Mouse (Mus musculus) thymus, postnatal 14 days (tissue): ENCODE results near the gene Phykpl.

Experiments
- DNase-seq: peaks from one replicate; pipeline ENCODE4 v3.0.0; 2021

Gene Phykpl

DNA sequence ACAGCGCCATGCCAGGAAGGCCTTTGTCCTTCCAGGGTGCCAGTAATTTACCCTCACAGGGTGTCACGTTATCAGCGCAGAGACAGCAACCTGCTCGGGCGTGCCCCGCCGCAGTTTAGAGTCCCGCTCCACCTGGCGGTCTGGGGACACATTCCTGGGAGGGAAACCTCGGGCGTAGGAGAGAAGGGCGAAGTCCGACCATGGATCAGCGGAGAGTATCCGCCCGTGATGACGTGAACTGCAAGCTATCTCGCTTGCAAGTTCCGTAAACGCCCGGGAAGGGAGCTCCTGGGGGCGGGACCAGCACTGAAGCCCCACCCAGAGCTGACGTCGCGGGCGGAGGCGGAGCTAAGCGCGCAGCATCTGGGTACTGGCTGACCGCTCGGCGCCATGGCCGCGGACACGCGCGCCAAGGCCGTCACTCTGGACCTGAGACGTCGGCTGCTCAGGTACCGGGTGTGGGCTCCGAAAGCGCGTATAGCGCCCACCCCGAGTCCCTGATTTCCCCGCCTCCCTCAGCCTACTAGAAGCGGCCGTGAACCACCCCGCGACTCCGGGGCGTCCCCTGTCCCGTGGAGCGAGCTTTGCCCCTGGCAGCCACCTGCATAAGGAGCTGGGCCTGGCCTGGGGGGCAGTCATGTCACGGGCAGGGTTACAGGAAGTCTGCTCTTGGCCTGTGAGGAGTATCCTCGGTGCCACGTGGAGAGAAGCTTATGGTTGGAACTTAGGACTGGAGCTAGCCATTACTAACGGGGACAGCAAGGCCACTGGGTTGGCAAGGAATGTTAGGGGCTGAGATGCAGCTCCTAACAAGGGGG is at the start of gene Phykpl:
TSS of gene Phykpl (plus strand) at position 327 of the 818 bp plus-strand sequence.
- DNase-seq, result peak; percentile 96

DNA sequence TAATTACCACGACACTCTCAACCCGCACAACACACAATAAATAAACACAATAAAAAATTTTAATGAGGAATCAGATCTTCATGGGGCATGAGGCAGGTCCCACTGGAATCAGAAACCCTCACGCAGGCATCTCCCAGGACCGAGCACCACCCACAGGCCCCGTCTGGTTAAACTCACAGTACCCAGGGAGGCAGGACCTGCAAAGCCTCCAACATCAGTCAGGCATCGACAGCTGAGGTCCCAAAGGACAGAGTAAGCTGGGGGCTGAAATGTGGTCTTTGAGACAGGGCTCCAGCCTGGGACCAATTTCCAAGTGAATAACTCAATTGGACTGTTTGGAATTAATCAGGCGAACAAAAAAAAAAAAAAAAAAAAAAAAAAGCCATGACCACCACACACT is 46.2 kb upstream of the Phykpl start:
- DNase-seq, result no peak

DNA sequence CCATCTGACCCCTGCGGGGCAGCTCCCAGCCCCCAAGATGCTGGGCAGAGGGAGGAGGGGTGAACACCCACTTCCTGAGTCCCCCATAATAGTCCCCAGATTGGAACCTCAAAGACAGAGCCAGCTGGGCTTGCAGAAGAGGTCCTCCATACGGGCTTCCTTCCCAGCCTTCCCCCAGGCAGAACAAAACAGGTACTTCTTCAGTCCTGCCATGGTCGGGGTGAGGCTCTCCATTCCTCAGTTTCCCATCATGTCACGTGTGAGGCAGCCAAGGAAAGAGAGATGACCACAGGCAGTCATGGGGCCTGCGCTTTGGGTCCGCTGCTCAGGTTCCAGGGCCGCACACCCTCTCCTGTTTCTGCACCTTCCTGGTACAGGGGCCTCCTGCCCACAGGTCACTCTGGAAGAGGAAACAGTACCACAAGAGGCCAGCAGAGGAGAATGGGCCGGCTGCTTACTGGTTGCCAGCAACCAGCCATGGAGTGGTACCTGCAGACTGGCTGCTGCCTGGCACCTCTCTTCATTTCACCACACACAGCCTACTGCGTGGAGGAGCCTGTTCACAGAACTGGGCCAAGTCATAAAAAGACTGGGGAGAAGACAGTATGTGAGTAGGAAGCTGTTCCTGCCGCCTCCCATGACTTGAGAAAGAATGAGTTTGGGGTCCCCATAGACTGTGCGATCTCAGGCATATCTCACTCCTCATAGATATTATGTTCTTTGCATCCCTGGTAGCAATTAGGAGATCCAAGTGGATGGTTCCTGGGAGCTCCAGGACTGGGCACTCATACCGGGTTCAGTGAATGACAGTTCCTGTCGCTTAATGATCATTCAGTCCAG is 45.4 kb upstream of the Phykpl start:
- peak; percentile 9 for DNase-seq

DNA sequence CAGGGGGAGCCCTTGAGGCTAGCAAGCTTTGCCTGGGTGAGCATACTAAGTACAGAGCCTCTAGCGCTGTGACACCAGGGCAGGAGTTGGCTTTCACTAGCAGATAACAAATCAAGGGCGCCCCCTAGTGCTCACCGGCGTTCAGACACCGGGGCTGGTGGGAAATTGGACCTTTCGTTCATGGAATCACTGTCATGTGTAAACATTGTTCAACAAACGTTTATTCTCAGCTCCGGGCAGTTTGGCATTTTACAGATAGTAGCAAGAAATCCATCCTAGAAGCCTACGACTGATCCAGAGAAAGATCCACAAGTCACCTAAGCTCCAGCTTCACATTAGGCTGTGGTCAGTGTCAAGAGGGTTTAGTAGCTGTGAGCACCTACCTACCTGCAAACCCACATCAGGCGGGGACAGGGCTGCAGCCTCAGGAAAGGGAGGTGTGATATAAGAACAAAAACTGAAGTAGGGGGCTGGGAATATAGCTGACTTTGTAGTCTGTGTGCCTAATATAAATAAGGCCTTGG is 44.7 kb upstream of the Phykpl start:
- DNase-seq, result peak; percentile 97

DNA sequence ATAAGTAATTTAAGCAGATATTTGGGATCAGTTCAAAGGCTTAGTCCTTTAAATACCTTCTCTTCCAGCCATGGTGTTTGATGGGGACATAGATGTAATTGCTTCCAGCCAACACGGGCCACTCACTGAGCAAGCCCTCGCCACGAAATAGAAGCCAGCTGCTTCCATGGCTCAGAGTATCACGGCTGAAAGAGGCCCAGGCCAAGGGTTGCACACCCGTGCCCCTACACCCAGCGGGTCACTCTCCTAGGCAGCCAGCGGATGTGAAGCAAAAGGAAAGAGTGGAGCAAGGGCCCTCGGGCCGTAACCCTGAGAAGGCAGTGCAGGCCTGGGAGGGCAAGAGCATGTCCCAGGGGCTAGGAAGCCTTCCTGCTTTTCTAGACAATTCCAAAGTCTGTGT is 42.1 kb upstream of the Phykpl start:
- no peak for DNase-seq

DNA sequence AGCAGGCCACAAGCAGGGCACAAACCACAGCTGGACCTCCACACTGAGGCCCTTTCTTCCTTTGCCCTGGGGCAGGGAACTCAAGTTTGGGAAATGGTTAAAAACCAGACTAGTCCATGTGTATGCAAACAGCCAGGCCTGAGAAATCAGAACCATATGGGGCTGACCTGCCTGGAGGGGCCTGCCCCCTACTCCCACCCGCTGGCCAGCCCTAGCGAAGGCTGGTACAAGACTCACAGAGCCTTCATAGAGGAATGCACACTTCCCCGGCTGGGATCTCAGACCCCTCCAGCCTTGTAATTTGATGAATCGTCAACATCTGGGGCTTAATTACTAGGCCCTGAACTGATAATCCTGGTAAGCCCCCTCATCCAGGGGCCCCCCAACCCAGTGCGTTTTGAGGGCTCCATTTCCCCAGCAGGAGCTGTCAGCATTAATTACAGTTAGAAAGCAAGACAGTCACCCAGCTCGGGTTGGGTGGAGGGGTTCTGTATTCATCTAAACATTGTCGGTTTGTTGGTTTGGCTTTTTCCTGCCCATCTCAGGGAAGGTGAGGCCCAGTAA is 41.0 kb upstream of the Phykpl start:
- no peak for DNase-seq

DNA sequence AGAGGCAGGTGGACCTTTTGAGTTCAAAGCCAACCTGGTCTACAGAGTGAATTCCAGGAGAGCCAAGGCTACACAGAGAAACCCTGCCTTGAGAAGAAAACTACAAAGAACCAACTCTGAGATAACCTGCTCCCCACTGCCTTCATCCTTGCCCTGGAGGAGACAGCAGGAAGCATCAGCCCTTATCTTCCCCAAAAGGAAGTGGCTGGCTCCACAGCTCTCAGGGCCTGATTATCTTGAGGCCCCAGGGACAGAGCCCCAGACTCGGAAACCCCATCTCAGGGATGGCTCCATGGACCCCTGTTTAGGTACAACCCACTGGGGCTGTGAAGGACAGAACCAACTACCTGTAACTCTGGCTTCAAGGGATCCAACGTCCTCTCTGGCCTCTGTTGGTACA is 40.1 kb upstream of the Phykpl start:
- no peak for DNase-seq

DNA sequence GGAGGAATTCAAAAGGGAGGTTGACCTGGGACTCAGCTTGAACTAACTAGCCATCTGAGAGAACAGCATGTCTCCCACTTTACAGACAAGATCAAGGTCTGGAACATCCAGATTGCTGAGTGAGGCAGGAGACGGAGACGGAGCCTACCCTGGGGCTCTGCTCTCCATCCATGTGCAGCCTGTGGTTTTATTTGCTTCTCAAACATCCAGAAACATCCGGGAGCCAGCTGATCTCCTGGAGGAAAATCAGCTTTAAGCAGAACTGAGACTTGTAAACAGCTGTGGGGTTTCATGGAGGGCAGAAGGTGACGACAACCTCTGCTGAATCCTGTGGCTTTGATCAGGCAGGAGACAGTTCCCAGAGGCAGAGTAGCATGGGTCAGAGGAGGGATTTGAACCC is 38.7 kb upstream of the Phykpl start:
- DNase-seq, result no peak

DNA sequence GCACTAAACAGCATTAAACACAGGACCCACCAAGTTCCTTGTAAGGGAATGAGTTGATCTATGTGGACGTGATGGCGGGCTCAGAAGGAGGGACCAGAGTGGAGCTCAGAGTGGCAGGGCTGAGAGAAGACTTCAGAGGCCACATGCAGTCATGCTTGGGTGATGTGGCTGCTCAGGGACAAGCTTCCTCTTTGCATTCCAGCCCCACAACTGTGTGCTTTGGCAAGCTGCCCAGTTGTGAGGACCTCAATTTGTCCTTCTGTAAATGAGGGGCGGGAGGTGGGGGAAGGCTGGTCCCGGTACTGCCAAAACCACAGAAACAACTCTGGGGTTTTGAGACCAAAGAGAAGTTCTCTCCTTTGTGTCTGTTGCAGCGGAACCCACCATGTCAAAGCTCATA is 33.3 kb upstream of the Phykpl start:
- DNase-seq, result no peak

DNA sequence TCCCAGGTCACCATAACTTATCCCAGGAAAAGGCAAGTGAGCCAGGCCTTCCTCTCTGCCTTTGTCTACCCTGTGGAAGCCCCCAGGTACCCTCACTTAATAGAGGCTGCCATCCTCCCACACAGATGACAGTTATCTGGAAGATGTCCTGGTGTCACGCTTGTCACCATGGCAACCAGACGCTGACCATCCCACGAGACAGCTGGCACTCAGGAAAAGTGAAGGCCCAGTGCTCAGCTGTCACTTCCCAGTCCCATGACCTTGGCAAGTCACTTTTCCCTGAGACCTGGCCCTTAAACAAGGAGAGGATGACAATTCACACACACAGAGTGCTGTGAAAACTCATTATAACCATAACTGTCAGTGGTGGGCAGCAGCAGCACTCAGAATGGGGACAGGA is 32.5 kb upstream of the Phykpl start:
- no peak for DNase-seq

DNA sequence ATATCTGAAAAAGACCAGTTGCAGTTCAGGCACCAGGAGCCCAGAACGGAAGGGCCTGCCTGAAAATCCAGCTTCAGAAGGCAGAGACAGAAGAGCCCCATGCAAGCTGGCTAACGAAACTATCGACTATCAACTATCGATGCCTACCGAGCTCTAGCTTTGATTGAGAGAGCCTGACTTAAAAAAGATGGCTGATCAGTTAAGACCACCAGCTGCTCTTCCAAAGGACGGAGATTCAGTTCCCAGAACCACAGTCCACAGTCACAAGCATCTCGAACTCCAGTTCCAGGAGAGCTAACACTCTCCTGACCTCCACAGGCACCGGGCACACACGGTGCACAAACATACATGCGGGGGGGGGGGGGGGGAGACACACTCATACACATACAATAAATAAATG is 30.0 kb upstream of the Phykpl start:
- no peak for DNase-seq

DNA sequence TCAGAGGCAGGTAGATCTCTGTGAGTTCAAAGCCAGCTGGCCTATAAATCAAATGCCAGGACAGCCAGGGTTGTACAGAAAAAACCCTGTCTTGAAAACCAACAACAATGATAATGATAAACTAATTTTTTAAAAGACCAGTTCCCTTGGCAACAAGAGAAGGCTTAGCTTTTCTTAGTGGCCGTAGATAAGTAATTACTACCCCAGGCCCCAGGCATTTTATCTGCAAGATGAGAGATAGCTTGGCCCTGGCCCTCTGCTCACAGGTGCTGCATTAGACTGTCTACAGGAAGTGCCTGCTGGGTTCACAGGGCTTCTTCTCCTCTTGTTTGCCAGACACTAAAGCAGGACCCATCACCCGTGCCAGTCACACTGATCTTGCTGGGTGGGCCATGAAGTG is 29.5 kb upstream of the Phykpl start:
- peak; percentile 14 for DNase-seq

DNA sequence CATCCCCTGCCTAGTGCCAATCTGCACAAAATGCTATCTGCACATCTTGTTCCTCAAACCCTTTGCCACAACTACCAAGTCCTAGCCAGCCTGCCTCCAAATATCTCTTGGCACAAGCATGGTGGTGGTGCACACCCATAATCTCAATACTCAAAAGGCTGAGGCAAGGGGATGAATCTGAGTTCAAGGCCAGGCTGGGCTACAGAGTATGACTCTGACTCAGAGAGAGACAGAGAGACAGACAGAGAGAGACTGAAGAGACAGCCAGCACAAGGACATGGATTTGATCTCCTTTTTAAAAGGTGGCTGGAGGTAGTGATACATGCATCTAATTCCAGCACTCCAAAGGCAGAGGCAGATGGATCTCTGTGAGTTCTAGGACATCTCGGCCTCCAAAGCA is 21.3 kb upstream of the Phykpl start:
- DNase-seq, result no peak

DNA sequence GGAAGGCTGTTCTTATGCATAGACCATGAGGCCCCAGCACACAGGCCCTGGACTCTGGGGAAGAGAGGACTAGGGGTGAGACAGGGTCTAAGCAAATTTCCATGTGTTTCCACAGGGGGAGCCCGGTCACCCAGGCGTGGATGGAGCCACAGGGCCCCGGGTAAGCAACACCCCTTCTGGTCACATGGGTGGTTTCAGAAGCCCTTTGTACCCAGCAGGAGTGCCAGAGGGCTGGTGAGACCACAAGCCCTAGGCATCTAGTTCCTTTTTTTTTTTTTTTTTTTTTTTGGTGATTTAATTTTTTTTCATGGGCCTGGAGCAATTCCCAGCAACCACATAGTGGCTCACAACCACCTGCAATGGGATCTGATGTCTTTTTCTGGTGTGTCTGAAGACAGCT is 19.5 kb upstream of the Phykpl start:
- no peak for DNase-seq

DNA sequence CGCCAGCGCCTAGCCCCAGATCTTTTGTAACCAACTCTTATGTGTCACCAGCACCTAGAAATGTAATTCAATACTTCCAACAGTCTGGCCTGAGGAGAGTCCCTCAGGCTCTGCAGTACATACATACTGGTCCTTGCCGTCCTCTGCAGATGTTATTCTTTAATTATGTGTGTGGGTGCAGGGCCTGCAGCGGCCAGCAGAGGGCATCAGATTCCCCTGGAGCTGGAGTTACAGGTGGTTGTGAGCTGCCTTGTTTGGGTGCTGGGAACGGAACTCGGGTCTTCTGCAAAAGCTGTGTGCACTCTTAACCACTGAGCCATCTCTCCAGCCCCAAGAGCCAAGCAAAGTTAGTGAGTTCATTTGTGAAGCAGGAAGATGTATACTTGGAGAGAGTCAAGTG is 18.6 kb upstream of the Phykpl start:
- no peak for DNase-seq

DNA sequence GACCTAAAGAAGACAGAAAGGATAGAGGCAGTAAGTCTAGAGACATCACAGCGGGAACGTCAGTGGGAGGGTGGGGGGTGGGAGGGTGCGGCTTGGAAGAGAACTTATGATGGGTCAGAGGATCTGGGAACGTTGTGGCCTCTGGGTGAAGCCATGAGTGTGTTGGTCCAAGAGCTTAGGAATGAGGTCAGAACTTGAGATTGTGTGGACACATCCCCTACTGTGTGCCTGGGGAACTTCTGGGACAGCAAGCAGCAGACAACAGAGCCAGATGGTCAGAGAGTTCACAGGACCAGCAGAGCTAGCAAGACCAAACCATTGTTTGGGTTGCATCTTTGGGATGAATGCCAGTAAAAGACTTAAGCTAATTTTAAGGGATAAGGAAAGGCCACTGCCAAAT is 15.8 kb upstream of the Phykpl start:
- no peak for DNase-seq

DNA sequence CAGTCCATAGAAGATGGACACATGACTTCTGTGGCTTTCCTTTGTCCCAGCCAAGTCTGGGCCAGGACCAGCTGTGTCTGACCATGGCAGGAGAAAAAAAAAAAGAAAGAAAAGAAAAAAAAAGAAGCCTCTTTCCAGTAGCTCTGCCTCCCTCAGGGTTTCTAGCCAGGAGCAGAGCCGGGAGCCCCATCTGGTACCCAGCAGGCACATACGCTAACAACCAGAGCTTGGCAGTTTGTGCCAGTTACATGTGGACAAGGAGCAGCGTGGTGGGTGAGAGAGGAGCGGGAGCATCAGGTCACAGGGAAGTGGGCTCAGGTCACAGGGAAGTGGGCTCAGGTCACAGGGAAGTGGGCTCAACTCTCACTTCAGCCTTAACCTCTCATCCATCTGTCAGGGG is 8.1 kb upstream of the Phykpl start:
- no peak for DNase-seq

DNA sequence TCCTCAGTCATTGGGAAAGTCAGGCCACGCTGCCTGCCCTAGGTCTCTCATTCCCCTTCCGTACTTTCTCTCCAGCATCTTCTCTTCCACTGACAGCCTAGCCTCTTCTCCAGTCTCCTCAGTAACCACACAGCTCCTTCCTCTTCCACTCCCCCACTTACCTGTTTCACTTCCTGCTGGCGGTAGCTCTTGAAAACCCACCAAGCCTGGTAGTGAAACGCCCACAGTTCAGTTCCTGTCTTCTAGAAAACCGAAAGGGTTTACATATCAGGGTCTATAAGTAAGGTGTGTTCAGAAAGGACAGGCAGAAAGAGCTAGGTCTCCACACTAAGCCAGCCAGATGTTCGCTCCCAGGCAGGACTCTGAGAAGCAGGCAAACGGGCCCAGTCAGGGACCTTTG is 7.0 kb upstream of the Phykpl start:
- peak; percentile 65 for DNase-seq

DNA sequence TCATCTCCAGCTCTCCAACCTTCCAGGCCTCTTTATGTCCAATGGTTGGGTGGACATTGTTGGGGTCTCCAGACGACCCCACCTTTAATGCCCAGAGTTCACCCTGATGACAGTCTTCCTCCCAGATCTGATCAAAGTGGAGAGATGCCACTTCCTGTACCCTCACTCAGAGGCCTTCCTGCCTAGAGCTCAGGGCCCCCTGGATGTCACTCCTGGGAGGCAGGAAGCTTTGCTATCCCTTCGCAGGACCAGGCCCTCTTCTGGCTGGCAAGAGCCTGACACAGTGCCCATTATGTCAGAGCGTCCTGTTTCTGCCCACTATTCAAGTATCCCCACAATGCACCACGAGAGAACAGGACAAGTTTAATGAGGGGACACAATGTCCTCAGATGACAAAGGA is 5.5 kb upstream of the Phykpl start:
- peak; percentile 60 for DNase-seq

DNA sequence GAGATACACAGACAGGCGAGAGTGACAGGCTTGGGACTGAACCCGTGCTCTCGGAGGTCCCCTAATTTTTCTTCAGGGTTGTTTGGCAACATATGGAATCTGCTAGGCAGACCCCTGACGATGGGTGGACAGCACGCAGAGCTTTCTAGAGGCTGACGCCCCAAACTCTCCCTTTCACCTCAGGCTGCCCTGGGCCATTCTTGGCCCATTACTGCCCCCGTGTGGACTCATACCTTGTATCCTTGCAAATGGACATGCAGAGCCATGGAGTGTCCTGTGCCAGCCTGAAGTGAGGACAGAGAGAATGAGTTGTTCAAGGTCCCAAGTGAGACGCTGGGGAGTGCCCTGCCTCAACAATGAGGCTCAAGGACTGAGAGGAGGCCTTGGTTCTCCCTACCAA is 1.8 kb upstream of the Phykpl start:
- DNase-seq, result peak; percentile 75

DNA sequence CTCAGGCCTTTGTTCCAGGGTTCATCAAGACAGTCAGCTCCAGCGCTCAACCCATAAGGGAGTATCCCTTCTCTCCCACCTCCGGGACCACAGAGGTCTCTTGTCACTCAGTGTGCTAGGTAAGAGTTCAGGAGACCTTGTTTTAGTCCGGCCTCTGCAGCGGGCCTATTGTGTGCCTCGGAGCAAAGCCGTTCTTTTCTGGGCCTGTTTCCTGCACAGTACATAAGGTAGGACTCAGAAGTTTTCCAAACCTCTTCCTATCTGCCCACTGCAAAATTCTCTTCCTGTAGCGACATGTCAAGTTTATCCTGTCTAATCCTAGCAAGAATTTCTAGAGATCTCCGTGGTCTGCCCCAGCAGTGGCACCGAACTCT is 513 bp upstream of the Phykpl start:
- DNase-seq, result no peak

DNA sequence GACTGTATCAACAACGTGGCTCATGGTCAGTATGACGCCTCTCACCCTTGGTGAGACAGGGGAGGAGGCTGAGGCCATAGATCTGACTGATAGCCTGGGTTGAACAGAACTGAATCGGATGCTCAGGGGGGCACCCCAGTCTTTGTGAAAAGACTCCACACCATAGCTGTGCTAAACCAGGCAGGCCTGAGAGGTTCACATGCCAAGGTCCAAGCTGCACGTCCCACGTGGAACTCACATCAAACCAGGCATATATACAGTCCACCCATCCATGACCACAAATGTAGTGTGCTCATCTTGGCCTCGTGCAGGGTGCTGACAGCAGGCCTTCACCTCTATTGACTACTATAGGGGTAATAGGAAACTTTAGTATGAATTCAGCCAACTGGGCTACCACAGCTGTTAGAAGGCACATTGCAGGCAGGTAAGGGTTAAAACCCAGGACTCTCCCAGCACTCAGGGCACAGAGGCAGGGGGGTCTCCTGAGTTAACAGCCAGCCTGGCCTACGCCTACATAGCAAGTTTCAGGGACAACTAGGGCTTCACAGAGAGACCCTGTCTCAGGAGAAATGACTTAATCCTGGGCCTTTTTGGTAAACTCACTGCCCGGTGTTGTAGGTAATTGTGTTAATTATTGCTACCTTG is 1.2 kb downstream of the Phykpl start:
- DNase-seq, result no peak

DNA sequence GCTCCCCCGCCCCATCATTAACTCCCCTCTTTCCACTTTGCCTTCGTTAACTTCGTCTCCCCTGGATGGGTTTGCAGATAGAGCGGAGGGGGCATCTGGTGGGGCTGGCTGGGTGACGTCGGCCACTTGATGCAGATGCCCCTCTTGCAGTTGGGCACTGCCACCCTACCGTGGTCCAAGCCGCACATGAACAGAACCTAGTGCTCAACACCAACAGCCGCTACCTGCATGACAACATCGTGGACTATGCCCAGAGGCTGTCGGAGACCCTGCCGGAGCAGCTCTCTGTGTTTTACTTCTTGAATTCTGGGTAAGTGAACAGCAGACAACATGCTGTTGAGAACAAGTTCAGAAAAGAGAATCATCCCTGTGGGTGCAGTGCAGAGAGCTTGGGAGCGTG is 1.9 kb downstream of the Phykpl start:
- no peak for DNase-seq
